Mouse (Mus musculus): Measurements from ENCODE around the gene Ugt1a8. TPM values are rescaled to one million over a fixed set of nuclear protein-coding genes. Genes with fewer than 3 reads are reported as not detected.

Ugt1a8 gene
- total RNA-seq, 2 experiments from 2014 or later, result not detected

- no peak overlapping the region for H3K27ac ChIP-seq
- intact Hi-C loops (cut with DNase I), result no loop called here
- no peak overlapping the region for H3K4me3 ChIP-seq
- no peak for TF ChIP-seq CTCF (IDR thresholded peaks at IDR 0.05)
- DNase-seq, result no peak
These were observed 171.4 kb downstream of the Ugt1a8 start for GRCm38 (mm10) chr1:88258881-88259642.

DNA sequence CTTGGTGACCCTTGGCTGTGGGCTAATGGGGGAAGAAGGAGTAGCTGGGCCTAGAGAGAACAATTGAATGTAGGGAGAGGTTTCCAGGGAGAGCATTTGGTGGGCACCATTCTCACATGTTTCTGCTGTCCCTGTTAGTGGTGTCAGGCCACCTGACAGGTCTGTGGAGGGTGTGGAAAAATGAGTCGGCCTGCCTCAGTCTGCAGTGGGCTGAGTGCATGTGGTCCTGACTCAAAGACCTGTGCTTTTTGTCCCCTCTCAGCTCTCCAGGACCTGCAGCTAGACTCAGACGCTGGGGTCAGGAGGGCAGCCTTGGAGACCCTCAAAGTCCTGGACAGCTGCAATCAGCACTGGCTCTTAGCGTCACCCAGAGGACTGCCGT is 172.0 kb downstream of the Ugt1a8 start:
- TF ChIP-seq CTCF (IDR thresholded peaks at IDR 0.05), result no peak
- Histone ChIP-seq H3K27ac (no peak overlapping the region), H3K4me3 (no peak overlapping the region)
- intact Hi-C loops (cut with DNase I), result no loop called here
- DNase-seq, result no peak

DNA sequence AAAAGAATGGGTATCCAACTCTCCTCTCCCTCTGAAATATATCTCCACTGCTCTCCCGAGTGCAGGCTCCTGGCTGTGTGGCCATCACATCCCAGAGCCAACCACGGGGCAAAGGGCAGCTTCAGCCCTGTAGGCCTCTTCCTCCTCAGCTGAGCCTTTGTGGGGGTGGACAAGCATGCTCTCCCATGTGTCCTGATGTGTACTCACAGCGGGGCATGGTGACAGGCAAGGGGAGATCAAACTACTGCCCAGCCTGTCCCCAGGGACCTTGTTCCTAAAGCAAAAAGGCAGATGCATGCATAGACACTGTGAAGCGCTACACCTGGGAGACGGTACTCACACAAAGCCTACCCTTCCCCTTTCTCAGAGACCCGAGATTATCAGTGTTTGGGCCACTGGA is 172.5 kb downstream of the Ugt1a8 start:
- no peak overlapping the region for H3K27ac ChIP-seq
- no peak overlapping the region for H3K4me3 ChIP-seq
- no peak for DNase-seq
- intact Hi-C loops (cut with DNase I), result no loop called here
- TF ChIP-seq CTCF (IDR thresholded peaks at IDR 0.05), result no peak

GRCm38 (mm10) chr1:88260604-88261377 is 173.2 kb downstream of the Ugt1a8 start:
- Histone ChIP-seq H3K4me3 (no peak overlapping the region), H3K27ac (no peak overlapping the region)
- intact Hi-C loops (cut with DNase I), result no loop called here
- TF ChIP-seq CTCF (IDR thresholded peaks at IDR 0.05), result no peak
- DNase-seq, result no peak

DNA sequence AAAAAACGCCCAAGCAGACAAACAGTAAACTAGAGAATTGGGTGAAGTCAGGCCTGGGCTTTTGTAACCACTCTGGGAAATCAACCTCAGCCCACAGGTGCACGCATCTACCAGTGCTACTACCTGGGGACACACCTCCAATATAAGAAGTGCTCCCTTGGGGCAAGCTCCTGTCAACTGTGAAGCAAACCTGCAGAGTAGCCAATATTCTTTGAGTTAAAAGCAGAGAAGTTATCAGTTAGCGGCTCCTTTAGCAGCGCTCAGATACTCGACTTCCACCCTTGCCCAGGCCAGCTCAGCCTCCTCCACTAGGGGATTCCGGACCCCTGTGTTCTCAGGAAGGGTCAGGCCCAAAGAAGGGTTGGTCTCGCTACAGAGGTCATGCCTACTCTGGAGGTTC is 174.1 kb downstream of the Ugt1a8 start:
- no peak overlapping the region for H3K4me3 ChIP-seq
- no peak for TF ChIP-seq CTCF (IDR thresholded peaks at IDR 0.05)
- DNase-seq, result no peak
- intact Hi-C loops (cut with DNase I), result no loop called here
- no peak overlapping the region for H3K27ac ChIP-seq

DNA sequence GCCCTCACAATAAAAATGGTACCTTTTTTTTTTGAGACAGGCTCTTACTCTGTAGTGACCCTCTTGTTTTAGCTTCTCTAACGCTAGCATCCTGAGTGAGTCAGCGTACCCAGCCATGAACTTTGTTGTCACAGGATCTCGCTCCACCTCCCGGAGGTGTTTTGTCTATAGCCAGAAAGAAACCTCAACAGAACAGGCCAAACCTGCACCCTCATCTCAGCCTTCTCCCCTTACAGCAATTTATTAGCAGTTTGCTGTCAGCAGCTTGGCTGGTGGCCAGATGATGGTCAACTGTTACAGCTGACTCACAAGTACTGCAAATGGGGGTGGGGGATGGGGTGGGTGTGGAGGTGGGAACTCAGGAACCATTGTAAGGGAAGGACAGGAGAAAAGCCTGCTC is 174.6 kb downstream of the Ugt1a8 start:
- intact Hi-C loops (cut with DNase I), result no loop called here
- H3K4me3 ChIP-seq, result no peak overlapping the region

GRCm38 (mm10) chr1:88262961-88263360 is 175.3 kb downstream of the Ugt1a8 start:
- H3K4me3 ChIP-seq, result no peak overlapping the region
- no peak overlapping the region for H3K27ac ChIP-seq
- no peak for DNase-seq
- no peak for TF ChIP-seq CTCF (IDR thresholded peaks at IDR 0.05)
- intact Hi-C loops (cut with DNase I), result no loop called here

More for the DNA sequence above, 174.6 kb downstream of the Ugt1a8 start:
- DNase-seq, result no peak
- no peak for TF ChIP-seq CTCF (IDR thresholded peaks at IDR 0.05)
- no peak overlapping the region for H3K27ac ChIP-seq

DNA sequence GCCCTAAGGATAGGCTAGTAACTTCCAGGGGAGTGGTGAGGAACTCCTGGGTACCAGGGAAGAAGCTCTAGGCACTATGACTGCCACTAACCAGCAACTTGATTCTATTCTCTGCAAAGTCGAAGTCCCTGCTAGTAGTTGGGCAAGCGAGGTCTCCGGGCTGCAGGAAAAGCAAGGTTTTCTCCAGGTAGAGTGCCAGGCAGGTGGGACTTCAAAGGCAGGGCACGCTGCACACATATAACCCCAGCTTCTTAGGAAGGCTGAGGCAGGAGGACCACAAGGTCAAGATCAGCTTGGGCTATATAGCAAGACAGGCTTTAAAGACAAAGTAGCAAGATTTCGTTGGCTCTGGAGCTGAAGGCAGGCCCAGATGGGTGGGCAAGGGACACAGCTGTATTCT is 176.2 kb downstream of the Ugt1a8 start:
- Histone ChIP-seq H3K27ac (no peak overlapping the region), H3K4me3 (no peak overlapping the region)
- no peak for TF ChIP-seq CTCF (IDR thresholded peaks at IDR 0.05)
- DNase-seq, result no peak
- intact Hi-C loops (cut with DNase I), result no loop called here

DNA sequence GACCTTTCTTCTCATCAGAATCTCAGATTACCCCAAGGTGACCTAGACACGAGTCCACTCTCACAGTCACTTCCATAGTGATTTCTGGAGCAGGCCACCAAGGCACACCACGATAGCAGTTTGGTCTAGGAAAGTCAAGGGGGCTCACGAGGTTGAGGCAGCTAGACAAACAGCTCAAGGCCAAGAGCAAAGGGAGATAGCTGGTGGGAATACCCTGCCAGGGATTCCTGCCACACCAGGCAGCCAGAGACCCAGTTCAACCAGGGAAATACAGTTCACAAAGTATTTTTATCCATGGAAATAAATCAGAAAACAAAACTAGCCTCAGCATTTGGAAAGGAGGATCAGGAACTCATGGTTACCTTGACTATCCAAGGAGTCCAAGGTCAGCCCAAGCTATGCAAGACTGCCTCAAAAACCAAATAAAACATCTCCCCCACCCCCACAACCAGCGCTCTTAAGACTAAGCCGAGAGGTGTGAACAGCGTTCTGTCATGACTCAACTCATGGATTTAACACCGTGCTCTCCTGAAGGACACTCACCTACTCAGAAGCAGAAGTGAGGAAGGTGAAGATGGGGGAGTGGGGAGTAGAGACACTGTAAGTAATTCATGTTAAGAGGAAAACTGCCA is 176.7 kb downstream of the Ugt1a8 start:
- no peak overlapping the region for H3K27ac ChIP-seq
- no peak for TF ChIP-seq CTCF (IDR thresholded peaks at IDR 0.05)
- no peak for DNase-seq
- intact Hi-C loops (cut with DNase I), result no loop called here
- H3K4me3 ChIP-seq, result no peak overlapping the region

- intact Hi-C loops (cut with DNase I), result no loop called here
- no peak for DNase-seq
- no peak for TF ChIP-seq CTCF (IDR thresholded peaks at IDR 0.05)
- Histone ChIP-seq H3K27ac (no peak overlapping the region), H3K4me3 (no peak overlapping the region)
These were observed 177.2 kb downstream of the Ugt1a8 start for GRCm38 (mm10) chr1:88264869-88265240.

DNA sequence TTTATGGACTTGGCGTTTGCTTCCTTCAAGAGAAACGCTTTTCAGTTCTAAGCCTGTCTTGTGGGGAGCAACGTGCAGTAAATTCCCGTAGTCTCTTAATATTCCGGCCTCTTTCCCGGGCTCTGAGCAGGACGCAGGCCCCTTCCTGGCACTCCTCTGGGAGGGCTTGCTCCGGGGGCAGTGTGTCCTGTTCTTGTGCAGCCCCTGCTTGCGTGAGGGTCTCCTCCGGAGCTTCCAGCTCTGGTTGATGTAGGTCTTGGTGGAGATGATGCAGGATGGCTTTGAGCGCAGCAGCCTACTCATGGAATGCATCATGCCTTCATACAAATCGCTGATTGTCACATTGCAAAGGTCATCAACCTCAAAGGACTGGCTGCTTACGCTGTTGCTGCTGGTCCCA is 178.5 kb downstream of the Ugt1a8 start:
- intact Hi-C loops (cut with DNase I), result no loop called here
- Histone ChIP-seq H3K4me3 (no peak overlapping the region), H3K27ac (no peak overlapping the region)
- no peak for DNase-seq
- TF ChIP-seq CTCF (IDR thresholded peaks at IDR 0.05), result no peak

- Histone ChIP-seq H3K4me3 (no peak overlapping the region), H3K27ac (no peak overlapping the region)
- no peak for TF ChIP-seq CTCF (IDR thresholded peaks at IDR 0.05)
- no peak for DNase-seq
- intact Hi-C loops (cut with DNase I), result no loop called here
These were observed 179.9 kb downstream of the Ugt1a8 start for GRCm38 (mm10) chr1:88267489-88267888.

GRCm38 (mm10) chr1:88268070-88268469 is 180.5 kb downstream of the Ugt1a8 start:
- DNase-seq, result no peak
- intact Hi-C loops (cut with DNase I), result no loop called here
- H3K27ac ChIP-seq, result no peak overlapping the region
- H3K4me3 ChIP-seq, result no peak overlapping the region
- no peak for TF ChIP-seq CTCF (IDR thresholded peaks at IDR 0.05)

Other genes starting within 250 kb of the Ugt1a8 start
- gene Dgkd, start 234.5 kb upstream of the Ugt1a8 start, total RNA-seq (2021), result 10 to 100 TPM; 31.3 to 32.9 TPM
- 10 to 100 TPM; 10.1 to 10.5 TPM for gene Usp40, start 79.3 kb upstream of the Ugt1a8 start, total RNA-seq (2021)
- not detected for gene Ugt1a10, start 32.4 kb upstream of the Ugt1a8 start, total RNA-seq (2021)
- not detected for gene Ugt1a9, start 17.0 kb upstream of the Ugt1a8 start, total RNA-seq (2021)
- under 1 TPM in 1 of 2 experiments, not detected in 1; 0.59 TPM for gene Ugt1a7c, start 7.2 kb downstream of the Ugt1a8 start, total RNA-seq (2021)
- under 1 TPM; 0.17 to 0.46 TPM for gene Ugt1a6b, start 15.4 kb downstream of the Ugt1a8 start, total RNA-seq (2021)
- gene Ugt1a6a, start 47.0 kb downstream of the Ugt1a8 start, total RNA-seq (2021), result under 1 TPM; 0.10 to 0.45 TPM
- under 1 TPM; 0.14 to 0.23 TPM for gene Ugt1a5, start 78.2 kb downstream of the Ugt1a8 start, total RNA-seq (2021)
- gene Ugt1a2, start 112.8 kb downstream of the Ugt1a8 start, total RNA-seq (2021), result not detected
- gene Dnajb3, start 118.0 kb downstream of the Ugt1a8 start, total RNA-seq (2021), result not detected
- not detected for gene Ugt1a1, start 124.1 kb downstream of the Ugt1a8 start, total RNA-seq (2021)
- gene Mroh2a, start 139.2 kb downstream of the Ugt1a8 start, total RNA-seq (2021), result not detected
- 1 to 10 TPM; 6.1 to 6.6 TPM for gene Hjurp, start 189.8 kb downstream of the Ugt1a8 start, total RNA-seq (2021)
- gene Trpm8, start 189.8 kb downstream of the Ugt1a8 start, total RNA-seq (2021), result not detected